Mouse (Mus musculus): ENCODE data around the gene Prkab1. TPM values are rescaled to one million over a fixed set of nuclear protein-coding genes. Genes with fewer than 3 reads are reported as not detected.

Gene Prkab1
- polyA plus RNA-seq, 1 experiment: not detected

DNA sequence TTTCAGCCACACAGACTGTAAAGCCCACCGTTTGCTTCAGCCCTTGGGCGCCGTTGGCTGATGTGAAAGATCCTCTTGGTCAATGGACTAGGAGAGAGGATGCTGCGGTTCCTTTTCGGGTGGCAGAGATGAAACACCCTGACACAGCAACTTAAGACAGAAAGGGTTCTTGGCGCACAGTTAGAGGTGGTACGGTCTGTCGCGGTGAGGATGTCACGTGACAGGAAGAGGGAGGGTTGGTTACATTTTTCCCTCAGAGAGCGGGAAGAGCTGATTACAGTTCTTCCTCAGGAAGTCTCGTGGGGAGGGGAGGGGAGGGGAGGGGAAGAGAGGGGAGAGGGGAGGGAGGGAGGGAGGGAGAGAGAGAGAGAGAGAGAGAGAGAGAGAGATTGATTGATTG lies 13.4 kb upstream of the Prkab1 start:
- H3K27ac ChIP-seq (ENCODE audit: insufficient read depth, low read depth, low read length): no peak overlapping the region
- WGBS: 58% methylated on average over 12 of the region's 12 CpGs
- no peak for TF ChIP-seq CTCF (IDR thresholded peaks at IDR 0.05; ENCODE audit: insufficient read depth, low read depth, low read length)
- no peak for TF ChIP-seq POLR2A (IDR thresholded peaks at IDR 0.05; ENCODE audit: insufficient read depth, low read depth, low read length)
- no peak overlapping the region for H3K4me3 ChIP-seq (ENCODE audit: insufficient read depth, low read depth, low read length)
- H3K4me1 ChIP-seq (ENCODE audit: control insufficient read depth, insufficient read depth, low read length): peaks cover 9% of the 10 kb centered on the region

DNA sequence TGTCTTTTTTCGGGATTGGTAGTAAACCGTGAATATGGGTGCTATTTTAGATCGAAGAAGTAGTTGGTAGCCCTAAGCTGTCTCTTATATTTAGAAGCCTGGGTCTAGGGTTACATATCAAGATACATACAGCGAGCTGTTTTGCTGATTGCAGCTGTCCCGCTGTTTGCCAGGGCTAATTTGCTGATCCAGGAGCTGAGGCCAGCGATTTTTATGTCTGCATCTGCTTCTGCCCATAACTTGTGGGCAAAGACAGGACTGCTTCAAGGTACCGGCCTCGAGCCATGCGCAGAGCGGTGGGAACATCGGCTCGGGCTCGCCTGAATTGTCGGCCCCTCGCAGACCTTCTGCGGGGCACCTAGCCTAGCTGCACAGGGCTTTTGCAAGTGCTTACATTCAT lies 12.2 kb upstream of the Prkab1 start:
- no peak for TF ChIP-seq POLR2A (IDR thresholded peaks at IDR 0.05; ENCODE audit: insufficient read depth, low read depth, low read length)
- no peak for TF ChIP-seq CTCF (IDR thresholded peaks at IDR 0.05; ENCODE audit: insufficient read depth, low read depth, low read length)
- WGBS: 61% methylated on average over 16 of the region's 16 CpGs
- H3K4me3 ChIP-seq (ENCODE audit: insufficient read depth, low read depth, low read length): no peak overlapping the region
- peaks cover 9% of the 10 kb centered on the region for H3K4me1 ChIP-seq (ENCODE audit: control insufficient read depth, insufficient read depth, low read length)
- no peak overlapping the region for H3K27ac ChIP-seq (ENCODE audit: insufficient read depth, low read depth, low read length)

DNA sequence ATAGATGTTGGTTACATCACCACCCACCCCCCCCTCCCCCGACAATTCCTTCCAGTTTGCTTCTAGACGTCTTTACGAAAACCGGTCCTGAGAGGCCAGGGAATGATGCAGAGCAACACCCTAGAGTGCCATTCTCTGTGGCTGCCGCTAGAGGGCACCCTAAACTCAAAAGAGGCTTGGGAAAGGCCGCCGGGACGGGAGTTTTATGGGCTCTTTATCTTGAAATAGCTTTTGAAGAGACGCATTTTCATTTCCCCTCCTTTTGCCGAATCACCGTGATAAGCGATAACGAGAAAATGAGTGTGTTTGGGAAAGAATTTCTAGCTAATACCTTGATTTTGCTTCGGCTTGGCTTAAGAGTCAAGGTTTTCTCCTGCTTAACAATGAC lies 6.9 kb upstream of the Prkab1 start:
- Histone ChIP-seq H3K4me3 (ENCODE audit: insufficient read depth, low read depth, low read length) (no peak overlapping the region), H3K27ac (ENCODE audit: insufficient read depth, low read depth, low read length) (no peak overlapping the region), H3K4me1 (ENCODE audit: control insufficient read depth, insufficient read depth, low read length) (peaks cover 8% of the 10 kb centered on the region)
- 4% methylated on average over 14 of the region's 14 CpGs for WGBS
- TF ChIP-seq CTCF (IDR thresholded peaks at IDR 0.05; ENCODE audit: insufficient read depth, low read depth, low read length) (peak; percentile 84; the same call in 1 of the 2 replicates), POLR2A (IDR thresholded peaks at IDR 0.05; ENCODE audit: insufficient read depth, low read depth, low read length) (no peak)

DNA sequence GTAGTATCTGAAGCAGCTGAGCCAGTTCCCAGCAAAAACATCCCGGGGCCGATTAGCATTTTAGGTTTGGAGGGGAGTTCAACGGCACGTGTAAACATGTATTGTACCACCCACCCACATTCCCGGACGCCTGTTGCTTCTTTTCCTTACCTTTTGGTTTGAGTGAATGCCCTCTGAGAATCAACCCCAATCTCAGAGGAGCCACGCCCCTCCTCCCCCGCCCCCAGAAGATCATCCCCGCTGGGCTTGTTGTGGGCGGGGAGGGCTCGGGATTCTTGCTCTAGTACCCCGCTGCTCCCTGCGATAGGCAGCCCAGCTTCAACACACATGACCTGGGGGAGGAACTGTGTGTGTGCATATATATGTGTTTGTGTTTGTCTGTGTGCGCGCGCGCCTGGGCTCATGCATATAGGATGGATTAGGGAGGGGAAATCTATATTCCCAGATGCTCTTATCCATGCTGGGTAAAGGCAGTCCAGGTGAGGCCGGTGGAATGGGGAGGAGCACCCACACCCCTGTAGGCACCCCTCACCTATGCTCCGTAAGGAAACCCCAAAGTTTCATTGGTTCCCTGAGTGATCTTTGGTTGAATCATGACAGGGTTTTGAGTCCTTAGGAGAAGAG lies 6.4 kb upstream of the Prkab1 start:
- Histone ChIP-seq H3K4me1 (ENCODE audit: control insufficient read depth, insufficient read depth, low read length) (peaks cover 8% of the 10 kb centered on the region), H3K4me3 (ENCODE audit: insufficient read depth, low read depth, low read length) (no peak overlapping the region), H3K27ac (ENCODE audit: insufficient read depth, low read depth, low read length) (no peak overlapping the region)
- TF ChIP-seq CTCF (IDR thresholded peaks at IDR 0.05; ENCODE audit: insufficient read depth, low read depth, low read length) (no peak), POLR2A (IDR thresholded peaks at IDR 0.05; ENCODE audit: insufficient read depth, low read depth, low read length) (no peak)
- WGBS: 4% methylated on average over 19 of the region's 19 CpGs

DNA sequence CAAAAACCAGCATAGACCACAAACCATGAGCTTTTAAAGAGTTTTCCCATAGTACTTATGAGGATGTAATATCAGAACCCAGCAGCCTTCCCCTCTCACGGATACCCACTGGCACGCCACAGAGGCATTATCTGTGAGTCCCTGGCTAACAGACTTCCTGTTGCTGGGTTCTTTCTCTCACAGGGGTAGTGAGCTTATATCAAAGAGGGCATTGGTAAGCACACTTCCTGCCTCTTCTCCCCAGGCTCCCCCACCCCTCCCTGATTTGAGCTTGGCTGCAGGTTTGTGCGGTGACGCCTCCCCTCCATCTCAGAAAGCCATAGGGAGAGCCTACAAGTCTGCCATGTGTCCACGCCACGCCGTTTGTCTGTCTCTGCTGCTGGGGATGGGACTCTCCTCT lies 4.8 kb upstream of the Prkab1 start:
- Histone ChIP-seq H3K4me1 (ENCODE audit: control insufficient read depth, insufficient read depth, low read length) (peaks cover 11% of the 10 kb centered on the region), H3K27ac (ENCODE audit: insufficient read depth, low read depth, low read length) (no peak overlapping the region), H3K4me3 (ENCODE audit: insufficient read depth, low read depth, low read length) (no peak overlapping the region)
- 85% methylated on average over 7 of the region's 7 CpGs for WGBS
- no peak for TF ChIP-seq CTCF (IDR thresholded peaks at IDR 0.05; ENCODE audit: insufficient read depth, low read depth, low read length)
- no peak for TF ChIP-seq POLR2A (IDR thresholded peaks at IDR 0.05; ENCODE audit: insufficient read depth, low read depth, low read length)

DNA sequence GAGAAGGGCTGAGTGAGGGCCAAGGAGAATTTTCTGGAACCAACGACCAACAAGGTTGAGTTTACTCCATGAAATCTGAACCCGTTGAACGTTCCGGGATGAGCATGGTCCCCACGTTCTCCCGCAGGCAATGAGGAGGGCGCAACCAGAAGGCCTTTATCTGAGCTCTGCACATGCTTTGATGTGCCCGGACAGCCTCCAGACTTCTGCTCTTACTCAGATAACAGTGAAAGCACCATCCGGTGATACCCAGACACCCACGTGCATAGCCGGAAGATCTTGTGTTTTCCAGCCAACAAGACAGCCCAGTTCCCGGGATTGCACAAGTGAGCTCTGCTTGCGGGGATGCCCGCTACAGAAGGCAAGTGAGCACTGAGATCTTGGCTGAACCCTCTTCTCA lies 2.3 kb upstream of the Prkab1 start:
- H3K4me1 ChIP-seq (ENCODE audit: control insufficient read depth, insufficient read depth, low read length): peaks cover 17% of the 10 kb centered on the region
- TF ChIP-seq POLR2A (IDR thresholded peaks at IDR 0.05; ENCODE audit: insufficient read depth, low read depth, low read length) (no peak), CTCF (IDR thresholded peaks at IDR 0.05; ENCODE audit: insufficient read depth, low read depth, low read length) (no peak)
- 88% methylated on average over 14 of the region's 14 CpGs for WGBS
- no peak overlapping the region for H3K27ac ChIP-seq (ENCODE audit: insufficient read depth, low read depth, low read length)
- no peak overlapping the region for H3K4me3 ChIP-seq (ENCODE audit: insufficient read depth, low read depth, low read length)

DNA sequence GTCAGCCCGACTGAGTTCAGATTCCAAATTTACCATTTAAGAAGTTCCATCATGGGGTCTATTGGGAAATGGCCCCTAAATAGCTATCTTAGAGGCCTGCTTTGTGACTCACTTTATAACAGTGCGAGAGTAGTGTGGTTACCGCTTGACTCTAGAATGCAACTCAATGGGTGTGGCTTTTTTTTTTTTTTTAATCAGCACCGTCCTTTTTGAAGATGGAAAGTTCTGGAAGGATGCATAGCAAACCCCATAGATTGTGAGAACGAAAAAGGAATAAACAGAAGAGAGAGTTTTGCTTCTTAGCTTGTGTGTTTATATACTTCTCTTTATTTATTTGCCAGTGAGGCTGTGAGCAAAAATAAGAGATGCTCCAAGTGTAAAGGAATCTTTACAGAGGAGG lies 1.8 kb upstream of the Prkab1 start:
- 92% methylated on average over 5 of the region's 5 CpGs for WGBS
- no peak overlapping the region for H3K27ac ChIP-seq (ENCODE audit: insufficient read depth, low read depth, low read length)
- TF ChIP-seq POLR2A (IDR thresholded peaks at IDR 0.05; ENCODE audit: insufficient read depth, low read depth, low read length) (no peak), CTCF (IDR thresholded peaks at IDR 0.05; ENCODE audit: insufficient read depth, low read depth, low read length) (no peak)
- peaks cover 16% of the 10 kb centered on the region for H3K4me1 ChIP-seq (ENCODE audit: control insufficient read depth, insufficient read depth, low read length)
- H3K4me3 ChIP-seq (ENCODE audit: insufficient read depth, low read depth, low read length): no peak overlapping the region

DNA sequence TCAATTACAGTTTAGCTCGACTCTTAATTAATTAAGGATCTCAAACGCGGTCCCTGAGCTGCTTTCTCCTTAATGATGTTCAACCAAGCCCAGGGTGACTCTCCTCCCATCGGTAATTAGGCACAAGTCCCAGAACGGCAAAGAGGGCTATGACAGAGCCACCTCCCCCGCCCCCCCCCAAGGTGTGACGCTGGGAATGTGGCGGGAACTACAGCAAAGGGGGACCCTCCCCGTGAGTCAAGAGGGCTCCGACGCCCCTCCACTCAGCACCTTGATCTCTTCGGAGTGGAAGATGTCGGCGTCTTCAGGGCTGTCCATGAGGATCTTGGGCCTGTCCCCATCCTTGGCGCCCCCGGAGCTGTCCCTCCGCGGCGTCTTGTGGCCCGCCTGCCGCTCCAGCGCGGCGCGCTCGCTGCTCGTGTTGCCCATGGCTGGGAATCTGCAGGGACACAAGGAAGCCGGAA lies 455 bp downstream of the Prkab1 start:
- whole genome bisulfite sequencing: under 1% methylated on average over 28 of the region's 28 CpGs
- no peak for TF ChIP-seq POLR2A (IDR thresholded peaks at IDR 0.05; ENCODE audit: insufficient read depth, low read depth, low read length)
- TF ChIP-seq CTCF (IDR thresholded peaks at IDR 0.05; ENCODE audit: insufficient read depth, low read depth, low read length): no peak
- Histone ChIP-seq H3K27ac (ENCODE audit: insufficient read depth, low read depth, low read length) (no peak overlapping the region), H3K4me1 (ENCODE audit: control insufficient read depth, insufficient read depth, low read length) (peaks cover 9% of the 10 kb centered on the region; the same call in 1 of the 2 replicates), H3K4me3 (ENCODE audit: insufficient read depth, low read depth, low read length) (peak overlapping the region; percentile 68)

DNA sequence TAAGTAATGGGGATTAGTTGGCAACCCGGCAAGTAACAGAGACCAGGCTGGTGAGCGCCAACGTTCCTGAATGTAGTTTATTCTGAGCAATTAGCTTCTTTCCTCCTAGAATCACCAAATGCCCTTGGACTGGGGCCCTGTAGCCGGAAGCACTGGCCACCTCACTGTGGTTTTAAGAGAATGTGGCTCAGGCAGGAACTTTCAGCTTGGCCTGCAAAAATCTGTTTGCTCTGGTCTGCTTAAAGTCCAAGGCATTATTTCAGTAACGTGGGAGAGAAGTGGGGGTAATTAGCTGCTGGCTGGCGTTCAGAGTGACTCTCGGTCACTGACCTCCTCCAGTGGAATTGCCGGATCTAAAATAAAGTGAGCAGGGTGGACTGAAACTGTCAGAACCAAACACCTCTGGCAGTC lies 1.1 kb downstream of the Prkab1 start:
- WGBS: 13% methylated on average over 8 of the region's 8 CpGs
- H3K27ac ChIP-seq (ENCODE audit: insufficient read depth, low read depth, low read length): no peak overlapping the region
- TF ChIP-seq POLR2A (IDR thresholded peaks at IDR 0.05; ENCODE audit: insufficient read depth, low read depth, low read length) (no peak), CTCF (IDR thresholded peaks at IDR 0.05; ENCODE audit: insufficient read depth, low read depth, low read length) (no peak)
- H3K4me3 ChIP-seq (ENCODE audit: insufficient read depth, low read depth, low read length): peak overlapping the region; percentile 68
- H3K4me1 ChIP-seq (ENCODE audit: control insufficient read depth, insufficient read depth, low read length): peaks cover 9% of the 10 kb centered on the region; the same call in 1 of the 2 replicates
